Mouse (Mus musculus) MEL-GATA-1-ER (cell line): Measurements from ENCODE around the gene Eid2b.
"Not testable (repeated sequence)": the region's sequence is repeated elsewhere in the genome, so short reads cannot be mapped to it uniquely, and the experiment has no call there.

Experiments
- DNase-seq: peaks from one replicate; pipeline ENCODE4 v3.0.0-alpha.2; 2012; ENCODE audit warnings: low read depth; ENCODE audit errors: extremely low read depth

Eid2b gene

DNA sequence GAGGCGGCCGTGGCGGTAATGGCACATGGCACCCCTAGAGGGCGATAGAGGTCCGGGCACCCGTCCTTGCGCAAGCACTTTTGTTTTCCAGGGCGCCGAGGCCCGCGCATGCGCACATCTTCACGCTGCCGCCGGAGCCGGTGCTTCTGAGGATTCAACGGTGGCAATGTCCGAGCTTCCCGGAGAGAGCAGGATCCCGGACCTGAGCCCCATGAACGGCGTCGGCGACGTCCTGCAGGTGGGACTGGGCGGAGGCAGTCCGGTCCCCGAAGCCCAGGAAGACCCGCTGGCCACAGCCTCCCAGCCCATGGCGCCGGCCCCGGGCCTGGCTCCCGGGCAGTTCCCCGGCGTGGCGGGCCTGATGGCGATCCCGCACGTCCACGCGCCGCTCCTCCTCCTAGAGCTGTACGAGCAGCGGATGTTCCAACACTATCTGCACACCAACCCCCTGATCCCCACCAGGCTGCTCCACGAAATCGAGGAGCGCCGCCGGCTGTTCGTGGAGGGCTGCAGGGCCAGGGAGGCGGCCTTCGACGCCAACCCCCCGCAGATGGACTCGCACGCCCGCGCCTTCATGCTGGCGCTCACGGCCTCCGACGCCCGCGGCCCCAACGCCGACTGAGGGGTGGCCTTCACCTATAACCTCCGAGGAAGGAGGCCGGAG lies at the start of gene Eid2b:
Gene Eid2b (plus strand): TSS at position 125 of the 664 bp plus-strand sequence.
- peak; percentile 57 for DNase-seq

DNA sequence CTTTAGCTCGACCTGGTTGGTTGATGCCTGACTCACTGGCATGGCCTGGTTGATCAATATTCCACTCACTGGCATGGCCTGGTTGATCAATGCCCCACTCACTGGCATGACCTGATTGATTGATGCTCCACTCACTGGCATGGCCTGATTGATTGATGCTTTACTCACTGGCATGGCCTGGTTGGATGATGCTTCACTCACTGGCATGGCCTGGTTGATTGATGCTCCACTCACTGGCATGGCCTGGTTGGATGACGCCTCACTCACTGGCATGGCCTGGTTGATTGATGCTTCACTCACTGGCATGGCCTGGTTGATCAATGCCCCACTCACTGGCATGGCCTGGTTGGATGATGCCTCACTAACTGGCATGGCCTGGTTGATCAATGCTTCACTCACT lies 33.6 kb upstream of the Eid2b start:
- DNase-seq: not testable (repeated sequence)

DNA sequence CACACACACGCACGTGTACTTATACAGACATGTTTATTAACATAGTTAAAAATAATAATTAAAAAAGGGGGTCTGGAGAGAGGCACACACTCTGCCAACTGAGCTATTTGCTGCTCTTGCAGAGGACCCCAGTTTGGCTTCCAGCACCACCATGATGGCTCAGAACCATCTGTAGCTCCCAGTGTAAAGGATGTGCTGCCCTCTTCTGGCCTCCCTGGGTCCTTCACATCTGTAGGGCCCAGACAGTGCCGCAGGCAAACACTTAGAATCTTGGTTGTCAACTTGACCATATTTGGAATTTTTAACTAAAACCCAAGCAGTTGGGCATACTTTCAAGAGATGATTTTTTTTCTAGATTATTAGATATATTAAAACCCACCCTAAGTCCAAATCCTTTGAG lies 28.6 kb upstream of the Eid2b start:
- DNase-seq: no peak

DNA sequence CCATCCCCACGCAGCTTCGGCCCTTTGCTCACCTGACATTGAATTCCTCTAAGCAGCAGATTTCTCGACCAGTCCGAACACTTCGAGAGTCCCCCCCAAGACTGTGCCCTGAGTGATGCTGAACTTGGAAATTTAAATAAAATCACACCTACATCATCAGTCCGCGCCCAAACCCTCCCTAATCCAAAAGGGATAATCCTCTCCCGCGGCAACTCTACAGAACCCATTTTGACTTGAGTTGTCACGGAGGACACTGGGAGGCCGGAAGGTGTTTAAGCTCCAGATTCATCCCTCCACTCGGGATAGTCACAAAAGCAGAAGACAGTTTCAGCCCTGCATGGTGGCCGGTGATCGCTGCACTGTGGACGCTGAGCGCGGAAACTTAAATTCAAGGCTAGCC lies 25.6 kb upstream of the Eid2b start:
- no peak for DNase-seq

DNA sequence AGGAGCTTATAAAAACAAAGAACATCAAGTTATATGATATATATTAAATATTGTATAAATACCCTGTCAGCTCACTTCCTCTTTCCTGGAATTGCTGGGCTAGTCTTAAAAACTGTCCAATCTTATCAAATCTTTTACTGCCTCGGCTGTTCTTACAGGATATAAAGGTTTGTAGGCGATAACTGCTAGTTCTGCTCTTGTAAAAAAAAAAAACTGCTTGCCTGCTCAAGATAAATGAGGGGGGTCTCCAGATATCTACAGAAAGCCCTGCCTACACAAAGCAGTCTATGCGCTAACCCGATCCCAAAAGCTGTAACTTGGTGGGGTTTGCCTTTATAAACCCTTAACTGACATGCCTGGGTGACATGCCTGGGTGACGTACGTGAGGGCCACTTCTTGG lies 22.9 kb upstream of the Eid2b start:
- peak; percentile 94 for DNase-seq

DNA sequence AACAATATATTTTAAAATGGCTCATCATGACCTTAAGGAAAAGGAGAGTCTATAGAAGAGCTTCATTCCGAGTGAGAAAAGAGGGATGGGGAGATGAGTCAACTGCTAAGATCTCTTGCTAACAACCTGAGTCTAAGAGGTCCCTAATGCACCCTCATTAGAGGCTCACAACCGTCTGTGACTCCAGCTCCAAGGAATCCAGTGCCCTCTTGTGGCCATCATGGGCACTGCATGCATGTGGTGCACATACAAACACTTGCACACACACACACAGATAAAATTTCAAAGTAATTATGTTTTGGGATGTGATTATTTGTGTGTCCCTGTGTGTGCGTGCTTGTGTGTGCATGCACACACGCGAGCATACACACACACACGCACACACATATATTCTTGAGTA lies 22.1 kb upstream of the Eid2b start:
- DNase-seq: no peak

DNA sequence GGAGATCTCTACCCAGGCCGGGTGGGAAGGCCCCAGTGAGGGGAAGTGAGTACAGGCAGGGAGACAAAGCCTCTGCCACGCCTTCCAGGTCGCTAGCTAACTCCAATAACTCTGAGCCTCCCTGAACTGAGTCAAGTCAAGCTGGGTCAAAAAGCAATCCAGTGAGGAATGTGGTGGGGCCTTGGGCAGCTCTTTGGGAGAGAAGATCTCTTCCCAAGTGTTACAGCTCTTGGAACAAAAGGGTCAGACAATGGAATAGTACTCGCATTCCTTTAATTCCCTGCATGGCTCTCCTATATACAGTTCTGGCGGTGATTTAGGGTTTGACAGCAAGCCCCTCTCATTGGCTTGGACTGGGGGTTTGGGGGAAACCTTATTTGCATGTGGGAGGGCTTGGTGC lies 14.7 kb upstream of the Eid2b start:
- no peak for DNase-seq

DNA sequence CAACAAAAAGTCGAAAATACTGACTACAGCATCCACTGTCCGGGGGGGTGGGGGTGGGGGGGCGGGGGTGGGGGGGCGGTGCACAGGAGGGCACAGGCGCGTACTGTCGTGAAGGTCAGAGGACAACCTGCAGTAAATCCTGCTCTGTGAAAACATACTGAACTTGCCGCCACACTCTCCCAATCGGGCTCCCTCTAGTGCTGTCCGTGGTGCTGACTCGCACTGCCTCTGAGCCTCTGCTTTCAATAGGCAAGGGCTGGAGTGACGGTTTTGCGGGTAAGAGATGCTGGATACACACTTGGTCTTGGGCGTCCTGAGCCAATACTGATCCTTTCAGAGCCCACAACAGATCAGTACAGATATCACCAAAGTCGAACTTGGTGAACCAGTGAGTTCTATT lies 13.8 kb upstream of the Eid2b start:
- peak; percentile 57 for DNase-seq

DNA sequence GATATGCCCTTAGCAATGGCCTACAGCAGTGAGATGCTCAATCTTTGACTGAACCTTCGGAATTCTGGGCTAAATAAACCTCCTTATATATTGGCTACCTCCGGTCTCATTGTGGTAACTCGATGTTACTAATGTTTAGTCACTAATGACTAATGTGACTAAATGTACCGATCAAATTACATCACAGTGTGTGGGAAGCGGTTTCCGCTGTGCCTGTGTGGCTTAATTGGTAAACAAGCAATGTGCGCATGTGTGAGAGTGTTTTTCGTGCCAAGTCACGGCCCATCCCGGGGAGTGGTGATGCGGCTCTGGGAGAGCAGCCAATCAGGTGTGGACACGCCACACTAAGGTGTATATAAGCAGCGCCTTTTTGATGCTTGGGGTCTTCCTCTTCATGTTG lies 12.1 kb upstream of the Eid2b start:
- no peak for DNase-seq

DNA sequence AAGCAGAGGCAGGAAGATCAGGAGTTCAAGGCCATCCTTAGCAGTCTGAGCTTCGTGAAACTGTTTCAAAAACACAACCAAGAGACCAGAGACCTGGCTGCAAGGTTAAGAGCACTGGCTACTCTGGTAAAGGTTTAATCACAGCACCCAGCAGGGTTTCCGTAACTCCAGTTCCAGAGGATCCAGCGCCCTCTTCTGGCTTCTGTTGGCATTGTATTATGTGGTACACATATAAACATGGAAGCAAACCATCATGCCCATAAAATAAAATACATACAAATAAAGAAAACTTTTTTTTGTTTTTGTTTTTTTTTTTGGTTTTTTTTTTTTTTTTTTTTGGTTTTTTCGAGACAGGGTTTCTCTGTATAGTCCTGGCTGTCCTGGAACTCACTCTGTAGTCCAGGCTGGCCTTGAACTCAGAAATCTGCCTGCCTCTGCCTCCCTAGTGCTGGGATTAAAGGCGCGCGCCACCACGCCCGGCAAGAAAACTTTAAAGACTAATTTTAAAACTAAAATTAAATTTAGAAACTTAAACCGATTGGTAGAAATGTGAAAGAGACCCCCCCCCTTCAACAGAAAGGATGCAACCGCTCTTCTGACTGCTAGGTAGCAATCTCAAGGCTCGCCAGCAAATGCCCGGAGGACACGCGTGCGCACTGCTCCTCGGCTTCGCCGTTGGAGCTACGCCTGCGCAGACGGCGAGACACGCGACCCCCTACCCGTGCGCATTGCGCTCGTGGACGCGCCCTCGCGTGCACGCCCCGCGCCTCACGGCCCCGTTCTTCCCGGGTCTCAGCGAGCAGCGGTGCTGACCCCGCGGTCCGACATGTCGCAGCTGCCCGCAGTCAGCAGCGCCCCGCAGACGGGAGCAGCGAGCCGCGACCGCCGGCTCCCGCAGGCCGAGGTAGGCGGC lies 10.2 kb upstream of the Eid2b start, which contains the start of gene Eid2:
Gene Eid2 (plus strand): TSS at position 753 of the 913 bp plus-strand sequence.
- no peak for DNase-seq

DNA sequence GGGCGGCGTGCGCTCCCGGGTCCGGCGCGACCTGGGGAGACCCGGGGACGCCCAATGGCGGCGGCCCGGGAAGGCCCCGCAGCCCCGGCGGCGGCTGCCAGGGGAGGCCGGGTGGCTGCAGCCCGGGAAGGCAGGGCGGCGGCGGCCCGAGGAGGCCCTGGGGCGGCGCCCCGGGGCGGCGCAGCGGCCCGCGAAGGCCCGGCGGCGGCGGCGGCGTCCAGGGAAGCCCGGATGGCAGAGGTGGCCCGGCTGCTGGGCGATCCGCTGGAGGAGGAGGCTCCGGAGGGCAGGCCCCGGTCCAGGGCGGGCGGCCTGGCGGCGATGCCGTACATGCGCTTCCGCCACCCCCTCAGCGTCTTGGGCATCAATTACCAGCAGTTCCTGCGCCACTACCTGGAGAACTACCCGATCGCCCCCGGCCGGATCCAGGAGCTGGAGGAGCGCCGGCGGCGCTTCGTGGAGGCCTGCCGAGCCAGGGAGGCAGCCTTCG lies 9.5 kb upstream of the Eid2b start:
- DNase-seq: no peak

DNA sequence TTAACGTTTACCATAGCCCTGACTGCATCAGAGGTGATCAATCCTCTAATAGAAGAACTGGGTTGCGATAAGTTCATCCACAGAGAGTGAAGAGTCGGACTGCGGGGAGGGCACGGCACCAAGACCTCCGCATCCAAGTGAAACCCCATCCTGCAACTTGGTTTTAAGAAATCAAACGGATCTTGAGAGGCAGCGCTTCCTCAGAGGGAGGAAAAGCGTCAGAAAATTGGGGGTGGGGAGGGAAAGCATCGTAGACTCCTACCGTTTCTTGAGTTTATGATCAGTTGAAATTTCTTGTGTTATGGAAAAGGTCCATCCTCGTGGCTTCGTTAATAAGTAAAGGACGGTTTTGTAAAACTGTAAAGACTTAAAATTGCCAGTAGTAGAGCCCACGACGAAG lies 9.0 kb upstream of the Eid2b start:
- no peak for DNase-seq

DNA sequence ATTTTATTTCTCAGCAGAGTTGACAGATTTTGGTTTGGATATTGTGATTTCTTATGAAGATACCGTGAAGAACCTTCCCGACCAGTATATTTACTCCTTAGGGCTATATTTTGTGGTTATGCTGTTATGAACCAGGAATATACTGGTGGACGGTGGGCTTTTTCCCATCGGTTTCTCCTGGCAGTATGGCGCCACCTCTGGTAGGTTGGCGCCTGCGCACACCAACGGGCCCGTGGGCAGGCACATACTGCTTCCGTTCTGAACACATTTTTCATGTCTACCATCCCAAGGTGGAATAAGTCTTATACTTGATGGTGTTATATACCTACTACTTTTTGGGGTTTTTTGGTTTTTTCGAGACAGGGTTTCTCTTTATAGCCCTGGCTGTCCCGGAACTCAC lies 8.2 kb upstream of the Eid2b start:
- no peak for DNase-seq

DNA sequence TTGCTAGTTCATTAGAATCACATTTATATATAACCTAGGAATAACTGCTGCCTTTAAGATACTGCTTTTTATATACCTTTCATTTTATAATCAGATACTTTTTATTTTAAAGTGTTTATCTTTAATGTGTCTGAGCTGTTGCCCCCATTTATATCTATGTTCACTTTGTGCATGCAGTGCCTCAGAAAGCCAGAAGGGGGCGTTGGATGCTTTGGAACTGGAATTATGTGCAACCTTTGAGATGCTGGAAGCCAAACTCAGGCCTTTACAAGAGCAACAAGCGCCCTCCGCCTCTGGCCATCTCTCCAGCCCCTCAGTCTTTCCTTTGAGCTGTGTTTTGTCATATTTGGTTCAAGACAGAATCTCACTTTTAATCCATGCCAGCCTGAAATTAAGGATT lies 5.8 kb upstream of the Eid2b start:
- no peak for DNase-seq

DNA sequence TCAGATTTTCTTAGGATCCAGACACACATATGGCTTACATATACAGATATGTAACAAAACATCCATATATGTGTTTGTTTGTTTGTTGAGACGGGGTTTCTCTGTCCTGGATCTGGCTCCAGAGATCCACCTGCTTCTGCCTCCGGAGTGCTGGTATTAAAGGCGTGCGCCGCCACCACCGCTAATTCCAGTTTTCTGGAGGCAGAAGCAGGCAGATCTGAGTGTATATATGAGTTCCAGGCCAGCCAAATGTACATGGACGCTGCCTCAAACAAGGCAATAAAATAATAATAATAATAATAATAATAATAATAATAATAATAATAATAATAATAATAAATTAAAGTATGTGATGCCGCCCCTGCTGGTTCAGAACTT lies 313 bp upstream of the Eid2b start:
- DNase-seq: no peak

DNA sequence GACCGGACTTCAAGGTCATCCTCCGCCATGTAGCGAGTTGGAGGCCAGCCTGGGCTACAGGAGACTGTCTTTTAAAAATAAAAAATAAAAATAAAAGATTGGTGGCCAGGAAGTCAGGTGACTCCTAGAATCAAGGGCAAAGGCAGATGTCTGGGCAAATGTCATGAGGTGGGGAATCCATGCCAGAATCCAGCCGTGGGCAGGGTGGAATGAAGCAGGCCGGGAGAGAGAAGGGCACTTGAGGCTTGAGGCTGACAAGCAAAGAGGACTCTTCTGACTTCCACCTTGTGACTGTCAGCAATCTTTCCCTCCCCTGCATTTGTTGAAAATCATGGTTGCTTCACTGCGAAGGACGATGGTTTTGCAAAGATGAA lies 727 bp downstream of the Eid2b start:
- DNase-seq: no peak

DNA sequence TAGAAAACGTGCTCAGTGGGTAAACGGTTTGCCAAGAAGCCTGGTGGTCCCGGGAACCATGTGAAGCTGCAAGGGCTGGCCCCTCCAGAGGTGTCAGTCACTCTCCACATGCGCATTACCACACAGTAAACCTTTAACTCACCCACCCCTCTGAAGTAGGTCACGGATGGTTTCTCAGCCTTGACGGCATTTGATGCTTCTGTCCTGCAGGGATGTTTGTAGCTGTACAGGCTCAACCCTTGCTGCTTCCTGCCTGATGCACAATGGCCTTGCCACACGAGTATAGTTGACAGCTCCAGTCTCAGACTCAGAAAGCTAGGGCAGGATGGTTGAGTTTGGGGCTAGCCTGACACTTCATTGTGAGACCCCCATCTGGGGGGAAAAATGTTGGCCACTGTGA lies 3.1 kb downstream of the Eid2b start:
- no peak for DNase-seq

DNA sequence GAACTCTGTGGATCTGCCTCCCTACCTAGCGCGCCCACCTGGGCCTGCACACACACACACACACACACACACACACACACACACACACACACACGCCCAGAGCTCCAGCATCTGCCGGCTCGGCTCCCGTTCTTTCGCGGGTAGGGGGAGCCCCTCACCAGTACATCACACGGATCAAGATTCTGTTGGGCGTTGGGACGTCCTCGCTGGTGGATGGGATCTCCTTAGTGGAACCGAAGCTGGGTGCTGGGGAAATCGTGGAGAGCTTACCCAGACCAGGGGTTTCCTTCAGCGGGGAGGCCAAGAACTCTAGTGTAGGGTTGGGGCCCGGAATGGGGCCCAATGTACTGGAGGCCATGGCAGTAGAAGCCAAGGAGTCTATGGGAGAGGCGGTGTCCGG lies 12.6 kb downstream of the Eid2b start:
- DNase-seq: no peak

DNA sequence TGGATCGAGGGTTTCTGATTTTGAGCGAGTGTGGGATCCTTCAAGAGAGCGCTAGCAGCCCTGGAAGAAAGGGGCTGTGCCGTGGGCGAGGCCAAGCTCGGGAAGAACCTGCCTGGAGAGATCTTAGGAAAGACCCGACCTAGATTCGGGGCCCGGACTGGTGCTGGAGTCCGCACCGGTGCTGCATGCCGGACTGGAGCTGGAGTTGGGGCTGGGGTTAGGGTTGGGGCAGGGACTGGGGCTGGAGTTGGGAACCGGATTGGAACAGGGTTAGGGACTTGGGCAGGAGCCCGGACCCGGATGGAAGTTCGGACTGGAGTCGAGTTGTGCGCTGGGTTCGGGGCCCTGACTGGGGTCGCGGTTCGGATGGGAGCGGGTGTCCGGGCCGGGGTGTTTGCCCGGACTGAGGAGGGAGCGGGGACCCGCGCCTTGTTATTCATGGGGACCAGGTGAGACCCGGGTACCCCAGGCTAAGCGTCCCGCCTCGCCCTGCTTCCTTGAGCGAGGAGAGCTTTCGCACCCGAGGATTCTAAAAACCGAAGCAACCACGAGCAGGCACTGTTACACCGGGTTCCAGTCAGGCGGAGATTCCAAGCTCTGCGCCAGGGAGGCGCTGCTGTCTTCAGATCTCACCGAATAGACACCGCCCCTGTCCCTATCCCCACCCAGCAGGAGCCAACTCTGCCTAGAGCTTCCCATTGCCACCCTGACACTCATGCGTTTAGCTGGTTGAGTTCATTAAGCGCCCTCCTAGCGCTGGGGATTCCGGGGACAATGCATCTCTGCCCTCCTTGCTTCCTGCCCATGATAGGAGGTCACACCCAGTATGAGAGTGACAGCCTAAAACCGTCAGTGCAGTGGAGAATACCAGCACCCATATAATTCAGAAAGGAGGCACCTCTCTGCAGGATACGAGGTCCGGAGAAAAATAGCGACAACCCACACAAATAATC lies 13.4 kb downstream of the Eid2b start, which contains the start of gene Selenov:
Gene Selenov (minus strand): TSS at position 549 of the 953 bp plus-strand sequence.
- DNase-seq: no peak

DNA sequence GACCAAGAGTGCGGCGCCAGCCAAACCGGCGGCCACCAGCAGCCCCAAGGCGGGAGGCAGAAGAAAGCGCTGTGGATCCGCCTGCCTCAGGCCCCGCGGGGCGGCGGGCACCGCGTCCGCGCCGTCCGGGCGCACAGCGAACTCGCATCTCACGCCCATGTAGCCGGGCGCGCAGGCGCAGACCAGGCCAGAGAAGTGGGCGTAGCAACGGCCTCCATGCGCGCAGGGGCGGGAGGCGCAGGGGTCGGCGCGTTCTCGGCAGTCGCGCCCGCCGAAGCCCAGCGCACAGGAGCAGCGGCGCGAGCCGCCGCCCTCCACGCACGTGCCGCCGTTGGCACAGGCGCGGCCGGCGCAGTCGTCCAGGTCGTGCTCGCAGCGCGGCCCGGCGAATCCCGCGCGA lies 16.9 kb downstream of the Eid2b start:
- DNase-seq: no peak

DNA sequence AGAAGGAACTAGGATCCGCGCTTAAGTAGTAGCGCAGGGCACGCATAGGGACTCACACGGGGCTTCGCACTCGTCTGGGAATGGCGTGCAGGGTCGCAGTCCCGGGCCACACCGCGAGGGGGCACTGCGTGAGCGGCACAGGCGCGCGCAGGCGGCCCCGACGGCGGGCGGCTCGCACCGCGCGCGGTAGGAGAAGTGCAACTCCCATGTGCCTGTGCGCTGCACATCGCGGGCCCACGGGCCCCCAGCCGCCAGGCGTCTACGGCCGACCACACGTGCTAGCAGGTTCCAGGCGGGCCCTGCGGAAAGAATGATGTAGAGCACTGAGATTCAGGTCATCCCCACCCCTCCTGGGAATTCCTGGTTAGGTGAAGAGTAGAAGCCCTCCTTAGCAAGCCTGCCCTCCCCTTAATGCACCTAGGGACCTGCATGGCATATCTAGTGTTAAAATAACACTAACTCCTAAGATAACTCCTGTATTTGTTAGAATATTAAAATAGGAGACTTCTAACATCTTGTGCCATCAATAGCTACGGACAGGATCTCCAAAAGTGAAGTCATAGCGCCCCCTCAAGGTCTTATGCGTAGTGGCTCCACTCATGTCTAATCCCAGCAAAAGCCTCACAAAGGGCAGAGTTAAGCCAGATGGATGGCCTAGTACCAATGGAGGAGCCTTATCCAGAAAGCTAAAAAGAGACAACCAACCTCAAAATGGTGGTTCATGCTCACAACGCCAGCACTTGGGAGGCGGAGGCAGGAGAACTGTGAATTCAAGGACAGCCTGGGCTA lies 21.5 kb downstream of the Eid2b start:
- DNase-seq: peak; percentile 65
